Comparison of ENCODE assay signal across 8 mouse cellular contexts in genomic region chr7:101970429-101970775, GRCm38 (mm10). TPM values are rescaled to one million over a fixed set of nuclear protein-coding genes. Genes with fewer than 3 reads are reported as not detected.
A peak's percentile ranks its signal among the peaks of the same experiment; 100 is the strongest.
DNase-seq lines count a peak whose midpoint lies in the region; ATAC-seq and TF ChIP-seq lines count a peak whose summit lies in the region.

No protein-coding gene starts in this region.

- H3K27ac ChIP-seq in forebrain, embryonic 13.5 days: peak overlapping the region; percentile 100
- H3K27ac ChIP-seq in heart, postnatal 0 days (ENCODE audit: low read depth): peak overlapping the region; percentile 96
- H3K27ac ChIP-seq in liver, embryonic 14.5 days: peak overlapping the region; percentile 38
- peak overlapping the region; percentile 97 for H3K27ac ChIP-seq in neural tube, embryonic 12.5 days
- H3K27ac ChIP-seq in stomach, embryonic 16.5 days (ENCODE audit: low read length): peak overlapping the region; percentile 99

- no peaks in the 10 kb centered on the region for H3K36me3 ChIP-seq in forebrain, embryonic 13.5 days (ENCODE audit: poor library complexity, severe bottlenecking)
- no peaks in the 10 kb centered on the region for H3K36me3 ChIP-seq in heart, postnatal 0 days (replicated peaks; ENCODE audit: control insufficient read depth, insufficient read depth, low read length)
- H3K36me3 ChIP-seq in liver, embryonic 14.5 days (replicated peaks; ENCODE audit: control insufficient read depth, insufficient read depth, low read depth): no peaks in the 10 kb centered on the region
- H3K36me3 ChIP-seq in neural tube, embryonic 12.5 days: no peaks in the 10 kb centered on the region
- no peaks in the 10 kb centered on the region for H3K36me3 ChIP-seq in stomach, embryonic 16.5 days (ENCODE audit: control insufficient read depth, insufficient read depth, low read length)

- H3K9me3 ChIP-seq in forebrain, embryonic 13.5 days (replicated peaks): no peaks in the 10 kb centered on the region
- H3K9me3 ChIP-seq in heart, postnatal 0 days (replicated peaks; ENCODE audit: control insufficient read depth, low read length): no peaks in the 10 kb centered on the region
- H3K9me3 ChIP-seq in liver, embryonic 14.5 days (ENCODE audit: control insufficient read depth, low read length): no peaks in the 10 kb centered on the region
- H3K9me3 ChIP-seq in neural tube, embryonic 12.5 days: no peaks in the 10 kb centered on the region
- H3K9me3 ChIP-seq in stomach, embryonic 16.5 days (replicated peaks; ENCODE audit: control insufficient read depth, low read length): no peaks in the 10 kb centered on the region

- H3K9ac ChIP-seq in forebrain, embryonic 13.5 days: peak overlapping the region; percentile 95
- peak overlapping the region; percentile 86 for H3K9ac ChIP-seq in heart, postnatal 0 days (replicated peaks; ENCODE audit: low read depth, low read length)
- H3K9ac ChIP-seq in liver, embryonic 14.5 days (replicated peaks): peak overlapping the region; percentile 68
- H3K9ac ChIP-seq in neural tube, embryonic 12.5 days: peak overlapping the region; percentile 94
- H3K9ac ChIP-seq in stomach, embryonic 16.5 days (ENCODE audit: low read length): peak overlapping the region; percentile 83

- no peaks in the 10 kb centered on the region for H3K27me3 ChIP-seq in forebrain, embryonic 13.5 days
- no peaks in the 10 kb centered on the region for H3K27me3 ChIP-seq in heart, postnatal 0 days (ENCODE audit: control insufficient read depth, insufficient read depth, low read length)
- no peaks in the 10 kb centered on the region for H3K27me3 ChIP-seq in liver, embryonic 14.5 days (ENCODE audit: control insufficient read depth, insufficient read depth, low read length)
- H3K27me3 ChIP-seq in neural tube, embryonic 12.5 days (replicated peaks): no peaks in the 10 kb centered on the region
- H3K27me3 ChIP-seq in stomach, embryonic 16.5 days (ENCODE audit: control insufficient read depth, insufficient read depth, low read length): no peaks in the 10 kb centered on the region

- H3K4me3 ChIP-seq in forebrain, embryonic 13.5 days: peak overlapping the region; percentile 70
- peak overlapping the region; percentile 73 for H3K4me3 ChIP-seq in heart, postnatal 0 days (ENCODE audit: low read depth, low read length)
- peak overlapping the region; percentile 65 to 82 for H3K4me3 ChIP-seq in liver, embryonic 14.5 days (ENCODE audit: insufficient read depth in 1 of 2, low read depth in 2 of 2, low read length in 2 of 2)
- peak overlapping the region; percentile 72 for H3K4me3 ChIP-seq in neural tube, embryonic 12.5 days
- peak overlapping the region; percentile 67 for H3K4me3 ChIP-seq in stomach, embryonic 16.5 days (replicated peaks; ENCODE audit: low read length)

- WGBS in forebrain, embryonic 13.5 days: 0% methylated on average over 17 of the region's 17 CpGs
- 2% methylated on average over 13 of the region's 17 CpGs for WGBS in heart, postnatal 0 days
- WGBS in liver, embryonic 14.5 days (ENCODE audit: insufficient replicate concordance): under 1% methylated on average over 17 of the region's 17 CpGs
- under 1% methylated on average over 8 of the region's 17 CpGs for WGBS in neural tube, embryonic 12.5 days
- WGBS in stomach, embryonic 16.5 days: under 1% methylated on average over 17 of the region's 17 CpGs

- TF ChIP-seq EP300 in heart, postnatal 0 days (IDR thresholded peaks at IDR 0.05; ENCODE audit: low read depth): no peak
- TF ChIP-seq EP300 in liver, embryonic 14.5 days (IDR thresholded peaks at IDR 0.05; ENCODE audit: low read depth): no peak

- peak; percentile 60 for ATAC-seq in CD4-positive, CD25-positive, alpha-beta regulatory T cell, adult 4 months
- ATAC-seq in forebrain, embryonic 13.5 days: peak; percentile 68
- peak; percentile 72 for ATAC-seq in heart, postnatal 0 days (ENCODE audit: insufficient read depth, low read depth)
- ATAC-seq in liver, embryonic 14.5 days (ENCODE audit: insufficient read depth): peak; percentile 58; the same call in 1 of the 2 replicates
- ATAC-seq in neural tube, embryonic 12.5 days (ENCODE audit: low FRiP score, low read depth): peak; percentile 81
- peak; percentile 76 for ATAC-seq in stomach, embryonic 16.5 days (ENCODE audit: insufficient read depth, low FRiP score)

- no peak for TF ChIP-seq CTCF in heart, postnatal 0 days (IDR thresholded peaks at IDR 0.05; ENCODE audit: low read depth)
- no peak for TF ChIP-seq CTCF in liver, embryonic 14.5 days (IDR thresholded peaks at IDR 0.05; ENCODE audit: low read depth)

- H3K4me2 ChIP-seq in forebrain, embryonic 13.5 days: peak overlapping the region; percentile 75
- H3K4me2 ChIP-seq in heart, postnatal 0 days (ENCODE audit: low read depth, low read length): peak overlapping the region; percentile 77
- peak overlapping the region; percentile 79 for H3K4me2 ChIP-seq in liver, embryonic 14.5 days (ENCODE audit: low read depth)
- peak overlapping the region; percentile 80 for H3K4me2 ChIP-seq in neural tube, embryonic 12.5 days (replicated peaks)
- peak overlapping the region; percentile 71 for H3K4me2 ChIP-seq in stomach, embryonic 16.5 days (ENCODE audit: low read depth, low read length)

- peak; percentile 93 to 94 for DNase-seq in adrenal gland, postnatal 36 days
- DNase-seq in heart, postnatal 0 days (ENCODE audit: low spot score): peak; percentile 86
- peak; percentile 97 to 98 for DNase-seq in kidney, postnatal 36 days
- peak; percentile 53 to 59 (median 55) for DNase-seq in liver, embryonic 14.5 days (ENCODE audit: low read depth in 3 of 3, low spot score in 3 of 3)

- H3K4me1 ChIP-seq in forebrain, embryonic 13.5 days: peaks cover 64% of the 10 kb centered on the region
- H3K4me1 ChIP-seq in heart, postnatal 0 days (ENCODE audit: control insufficient read depth, insufficient read depth): peaks cover 36% of the 10 kb centered on the region
- H3K4me1 ChIP-seq in liver, embryonic 14.5 days (replicated peaks; ENCODE audit: control insufficient read depth in 2 of 2, insufficient read depth in 2 of 2, low read length in 1 of 2): peaks cover 26 to 36% of the 10 kb centered on the region in 2 experiments
- peaks cover 42% of the 10 kb centered on the region for H3K4me1 ChIP-seq in neural tube, embryonic 12.5 days
- H3K4me1 ChIP-seq in stomach, embryonic 16.5 days (ENCODE audit: control insufficient read depth, insufficient read depth, low read length): peaks cover 38% of the 10 kb centered on the region

RNA-seq across cellular contexts. Expression of gene Numa1, which starts 36.5 kb away (rescaled TPM):
- polyA plus RNA-seq in CD4-positive, CD25-positive, alpha-beta regulatory T cell, adult 4 months (2017; shearing (Covaris generic)): 10 to 100 TPM; 66.0 to 83.2 TPM
- total RNA-seq in adrenal gland, postnatal 36 days (2021): 100 to 1,000 TPM; 153 to 161 TPM
- 66.2 and 71.7 TPM in 2 replicates for polyA plus RNA-seq in forebrain, embryonic 13.5 days (2015; fragmentation: Nextera tagmentation; extraction: Ambion mirVana)
- total RNA-seq in heart, postnatal 0 days (2014; rRNA removed; ENCODE audit: low replicate concordance): 75.3 and 77.0 TPM in 2 replicates
- 23.3 and 23.4 TPM in 2 replicates for polyA plus RNA-seq in heart, postnatal 0 days (2015; fragmentation: Nextera tagmentation; extraction: Ambion mirVana)
- polyA plus RNA-seq in liver, embryonic 14.5 days (2012; rRNA removed): 27.4 and 28.6 TPM in 2 replicates
- polyA plus RNA-seq in liver, embryonic 14.5 days (2014; fragmentation: Nextera tagmentation; extraction: Ambion mirVana): 36.2 and 41.3 TPM in 2 replicates
- polyA plus RNA-seq in neural tube, embryonic 12.5 days (2016; fragmentation: Nextera tagmentation; extraction: Ambion mirVana): 82.7 and 86.1 TPM in 2 replicates
- 60.9 and 64.3 TPM in 2 replicates for polyA plus RNA-seq in stomach, embryonic 16.5 days (2015; fragmentation: Nextera tagmentation; extraction: Ambion mirVana)

RNA-seq across cellular contexts. Expression of gene Lrrc51, which starts 36.7 kb away (rescaled TPM):
- 1 to 10 TPM; 4.8 to 6.1 TPM for polyA plus RNA-seq in CD4-positive, CD25-positive, alpha-beta regulatory T cell, adult 4 months (2017; shearing (Covaris generic))
- total RNA-seq in adrenal gland, postnatal 36 days (2021): 10 to 100 TPM; 13.8 to 14.9 TPM
- polyA plus RNA-seq in forebrain, embryonic 13.5 days (2015; fragmentation: Nextera tagmentation; extraction: Ambion mirVana): 8.0 and 11.7 TPM in 2 replicates
- 0.19 and 3.1 TPM in 2 replicates for total RNA-seq in heart, postnatal 0 days (2014; rRNA removed; ENCODE audit: low replicate concordance)
- 3.0 and 3.9 TPM in 2 replicates for polyA plus RNA-seq in heart, postnatal 0 days (2015; fragmentation: Nextera tagmentation; extraction: Ambion mirVana)
- 1.3 and 1.4 TPM in 2 replicates for polyA plus RNA-seq in liver, embryonic 14.5 days (2012; rRNA removed)
- 1.8 and 2.1 TPM in 2 replicates for polyA plus RNA-seq in liver, embryonic 14.5 days (2014; fragmentation: Nextera tagmentation; extraction: Ambion mirVana)
- 5.0 and 6.3 TPM in 2 replicates for polyA plus RNA-seq in neural tube, embryonic 12.5 days (2016; fragmentation: Nextera tagmentation; extraction: Ambion mirVana)
- polyA plus RNA-seq in stomach, embryonic 16.5 days (2015; fragmentation: Nextera tagmentation; extraction: Ambion mirVana): 10.3 and 11.5 TPM in 2 replicates

RNA-seq across cellular contexts. Expression of gene Il18bp, which starts 48.1 kb away (rescaled TPM):
- 1 to 10 TPM; 4.5 to 5.7 TPM for polyA plus RNA-seq in CD4-positive, CD25-positive, alpha-beta regulatory T cell, adult 4 months (2017; shearing (Covaris generic))
- 1 to 10 TPM; 7.6 to 9.6 TPM for total RNA-seq in adrenal gland, postnatal 36 days (2021)
- polyA plus RNA-seq in forebrain, embryonic 13.5 days (2015; fragmentation: Nextera tagmentation; extraction: Ambion mirVana): 4.5 and 4.6 TPM in 2 replicates
- 0.76 and 4.6 TPM in 2 replicates for total RNA-seq in heart, postnatal 0 days (2014; rRNA removed; ENCODE audit: low replicate concordance)
- 2.3 and 2.4 TPM in 2 replicates for polyA plus RNA-seq in heart, postnatal 0 days (2015; fragmentation: Nextera tagmentation; extraction: Ambion mirVana)
- 12.7 and 14.8 TPM in 2 replicates for polyA plus RNA-seq in liver, embryonic 14.5 days (2012; rRNA removed)
- 15.0 and 15.9 TPM in 2 replicates for polyA plus RNA-seq in liver, embryonic 14.5 days (2014; fragmentation: Nextera tagmentation; extraction: Ambion mirVana)
- 4.1 and 5.3 TPM in 2 replicates for polyA plus RNA-seq in neural tube, embryonic 12.5 days (2016; fragmentation: Nextera tagmentation; extraction: Ambion mirVana)
- 2.6 and 3.3 TPM in 2 replicates for polyA plus RNA-seq in stomach, embryonic 16.5 days (2015; fragmentation: Nextera tagmentation; extraction: Ambion mirVana)

Comparison
In these comparisons a context has a peak if more than half of its experiments do, and no peak if none do; other contexts are left out.
1. Peak in every context shown above with its lines: DNase-seq, ATAC-seq, H3K4me3 ChIP-seq and H3K27ac ChIP-seq.
2. H3K27ac ChIP-seq: peak in every context shown above with its lines; median percentile 100 in forebrain, embryonic 13.5 days; 99 in stomach, embryonic 16.5 days; 97 in neural tube, embryonic 12.5 days; 96 in heart, postnatal 0 days; 38 in liver, embryonic 14.5 days.